Mouse (Mus musculus): ENCODE measurements around the gene Pygo2. TPM values are rescaled to one million over a fixed set of nuclear protein-coding genes. Genes with fewer than 3 reads are reported as not detected.

The Pygo2 gene
- polyA plus RNA-seq, 1 experiment from 2014 or later, result 43.5 TPM

Other genes with a start within 250 kb of the Pygo2 start
- 37.1 and 50.4 TPM in 2 replicates for gene Fam189b, start 247.1 kb upstream of the Pygo2 start, polyA plus RNA-seq (2015; fragmentation: Nextera tagmentation; extraction: Ambion mirVana)
- 41.4 and 44.0 TPM in 2 replicates for gene Gba, start 227.3 kb upstream of the Pygo2 start, polyA plus RNA-seq (2015; fragmentation: Nextera tagmentation; extraction: Ambion mirVana)
- gene Thbs3, start 215.0 kb upstream of the Pygo2 start, polyA plus RNA-seq (2015; fragmentation: Nextera tagmentation; extraction: Ambion mirVana), result 14.9 and 20.5 TPM in 2 replicates
- gene Mtx1, start 203.1 kb upstream of the Pygo2 start, polyA plus RNA-seq (2015; fragmentation: Nextera tagmentation; extraction: Ambion mirVana), result 211 and 219 TPM in 2 replicates
- 12.0 and 12.3 TPM in 2 replicates for gene Muc1, start 201.2 kb upstream of the Pygo2 start, polyA plus RNA-seq (2015; fragmentation: Nextera tagmentation; extraction: Ambion mirVana)
- 309 and 321 TPM in 2 replicates for gene Krtcap2, start 184.2 kb upstream of the Pygo2 start, polyA plus RNA-seq (2015; fragmentation: Nextera tagmentation; extraction: Ambion mirVana)
- gene Trim46, start 183.9 kb upstream of the Pygo2 start, polyA plus RNA-seq (2015; fragmentation: Nextera tagmentation; extraction: Ambion mirVana), result 3.4 and 5.2 TPM in 2 replicates
- 149 and 153 TPM in 2 replicates for gene Dpm3, start 170.9 kb upstream of the Pygo2 start, polyA plus RNA-seq (2015; fragmentation: Nextera tagmentation; extraction: Ambion mirVana)
- 58.0 and 59.9 TPM in 2 replicates for gene Slc50a1, start 159.6 kb upstream of the Pygo2 start, polyA plus RNA-seq (2015; fragmentation: Nextera tagmentation; extraction: Ambion mirVana)
- 66.0 and 66.6 TPM in 2 replicates for gene Efna1, start 149.1 kb upstream of the Pygo2 start, polyA plus RNA-seq (2015; fragmentation: Nextera tagmentation; extraction: Ambion mirVana)
- 9.3 and 11.9 TPM in 2 replicates for gene Efna3, start 107.2 kb upstream of the Pygo2 start, polyA plus RNA-seq (2015; fragmentation: Nextera tagmentation; extraction: Ambion mirVana)
- gene Efna4, start 92.2 kb upstream of the Pygo2 start, polyA plus RNA-seq (2015; fragmentation: Nextera tagmentation; extraction: Ambion mirVana), result 29.8 and 31.5 TPM in 2 replicates
- 73.4 and 84.3 TPM in 2 replicates for gene Adam15, start 80.2 kb upstream of the Pygo2 start, polyA plus RNA-seq (2015; fragmentation: Nextera tagmentation; extraction: Ambion mirVana)
- 0.34 and 0.35 TPM in 2 replicates for gene Dcst2, start 68.2 kb upstream of the Pygo2 start, polyA plus RNA-seq (2015; fragmentation: Nextera tagmentation; extraction: Ambion mirVana)
- gene Dcst1, start 65.0 kb upstream of the Pygo2 start, polyA plus RNA-seq (2015; fragmentation: Nextera tagmentation; extraction: Ambion mirVana), result 1.9 and 2.5 TPM in 2 replicates
- 2.4 and 3.7 TPM in 2 replicates for gene Zbtb7b, start 35.4 kb upstream of the Pygo2 start, polyA plus RNA-seq (2015; fragmentation: Nextera tagmentation; extraction: Ambion mirVana)
- gene Lenep, start 27.4 kb upstream of the Pygo2 start, polyA plus RNA-seq (2015; fragmentation: Nextera tagmentation; extraction: Ambion mirVana), result 0.14 TPM in 1 of 2 replicates, not detected in the other
- gene Flad1, start 18.3 kb upstream of the Pygo2 start, polyA plus RNA-seq (2015; fragmentation: Nextera tagmentation; extraction: Ambion mirVana), result 29.4 and 31.4 TPM in 2 replicates
- gene Cks1b, start 11.8 kb upstream of the Pygo2 start, polyA plus RNA-seq (2015; fragmentation: Nextera tagmentation; extraction: Ambion mirVana), result 518 and 559 TPM in 2 replicates
- 97.1 and 105 TPM in 2 replicates for gene Shc1, start 11.8 kb upstream of the Pygo2 start, polyA plus RNA-seq (2015; fragmentation: Nextera tagmentation; extraction: Ambion mirVana)
- 39.6 and 39.7 TPM in 2 replicates for gene Pbxip1, start 6.5 kb downstream of the Pygo2 start, polyA plus RNA-seq (2015; fragmentation: Nextera tagmentation; extraction: Ambion mirVana)
- 52.6 and 59.1 TPM in 2 replicates for gene Pmvk, start 24.3 kb downstream of the Pygo2 start, polyA plus RNA-seq (2015; fragmentation: Nextera tagmentation; extraction: Ambion mirVana)
- gene Kcnn3, start 90.0 kb downstream of the Pygo2 start, polyA plus RNA-seq (2015; fragmentation: Nextera tagmentation; extraction: Ambion mirVana), result 2.1 and 3.0 TPM in 2 replicates

Data from kidney, embryonic 15.5 days (tissue).